Mouse (Mus musculus): ENCODE results near the gene Plekha7. TPM values are rescaled to one million over a fixed set of nuclear protein-coding genes. Genes with fewer than 3 reads are reported as not detected.
"Not testable (repeated sequence)": the region's sequence is repeated elsewhere in the genome, so short reads cannot be mapped to it uniquely, and the experiment has no call there.

Plekha7 gene
- polyA plus RNA-seq, 1 experiment from 2014 or later = 4.2 TPM

DNA sequence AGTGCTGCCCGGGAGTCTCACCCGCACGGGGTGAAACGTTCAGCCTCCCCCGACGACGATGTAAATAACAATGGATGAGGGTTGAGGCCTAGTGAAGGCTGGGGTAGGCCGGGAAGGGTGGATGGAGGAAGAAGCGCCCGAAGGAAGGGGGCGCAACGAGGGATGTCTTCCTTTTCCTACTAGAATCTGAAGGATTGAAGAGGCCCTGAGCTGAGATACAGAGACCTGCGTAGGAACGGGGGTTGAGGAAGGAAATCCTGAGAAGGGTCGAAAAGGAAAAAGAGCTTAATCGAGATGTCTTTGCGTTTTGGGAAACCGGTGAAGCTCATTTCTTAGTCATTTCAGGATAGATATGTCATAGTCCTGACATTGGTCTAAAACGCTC, 214.7 kb downstream of the Plekha7 start:
- peak; percentile 63 for ATAC-seq (ENCODE audit: low read depth)
- Histone ChIP-seq H3K27me3 (ENCODE audit: control insufficient read depth, insufficient read depth, low read depth, low read length) (no peaks in the 10 kb centered on the region), H3K36me3 (ENCODE audit: control insufficient read depth, insufficient read depth) (no peaks in the 10 kb centered on the region), H3K4me2 (ENCODE audit: low read depth, low read length) (peak overlapping the region; percentile 81), H3K9me3 (replicated peaks; ENCODE audit: control insufficient read depth, low read length) (no peaks in the 10 kb centered on the region), H3K4me1 (ENCODE audit: control insufficient read depth, low read depth, low read length) (peaks cover 22% of the 10 kb centered on the region), H3K4me3 (ENCODE audit: low read depth, low read length) (peak overlapping the region; percentile 69), H3K9ac (ENCODE audit: low read depth, low read length) (peak overlapping the region; percentile 72), H3K27ac (ENCODE audit: low read length) (peak overlapping the region; percentile 41)
- 0% methylated on average over 19 of the region's 19 CpGs for WGBS (ENCODE audit: insufficient replicate concordance)

DNA sequence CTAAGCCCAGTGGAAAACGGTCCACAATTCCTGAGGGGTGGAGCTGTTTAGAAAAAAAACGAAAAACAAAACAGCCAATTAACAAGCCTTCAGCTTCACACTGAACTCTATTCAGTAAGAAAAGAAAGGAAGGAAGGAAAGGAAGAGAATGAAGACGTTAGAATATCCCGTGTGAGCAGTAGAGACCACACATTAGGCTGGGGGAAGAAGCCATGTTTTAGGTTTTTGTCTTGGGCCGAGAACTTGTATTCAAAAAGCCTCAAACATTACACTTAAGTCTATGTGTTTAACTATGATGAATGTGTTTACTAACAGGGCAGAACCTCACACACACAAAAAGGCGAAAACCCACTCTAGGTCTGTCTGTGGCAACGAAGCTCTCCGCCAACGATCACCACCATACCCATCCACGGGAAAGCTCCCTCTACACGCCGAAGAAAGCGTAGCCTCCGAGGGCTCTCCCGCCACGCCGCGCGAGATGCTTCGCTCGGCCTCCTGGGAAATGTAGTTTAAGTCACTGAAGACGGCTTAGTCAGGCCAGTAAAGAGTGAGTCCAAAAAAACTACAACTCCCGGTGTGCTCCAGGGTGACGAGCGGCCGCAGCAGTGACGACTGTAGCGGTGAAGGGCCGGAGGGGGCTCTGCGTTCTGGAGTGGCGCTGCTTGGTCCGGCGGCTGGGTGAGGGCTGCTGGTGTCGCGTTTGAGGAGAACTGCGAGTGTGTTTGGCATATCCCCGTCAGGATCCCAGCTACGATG, 215.3 kb downstream of the Plekha7 start:
- peak overlapping the region; percentile 72 for H3K9ac ChIP-seq (ENCODE audit: low read depth, low read length)
- H3K27ac ChIP-seq (ENCODE audit: low read length) = peak overlapping the region; percentile 58
- no peaks in the 10 kb centered on the region for H3K36me3 ChIP-seq (ENCODE audit: control insufficient read depth, insufficient read depth)
- peak overlapping the region; percentile 81 for H3K4me2 ChIP-seq (ENCODE audit: low read depth, low read length)
- peaks cover 22% of the 10 kb centered on the region for H3K4me1 ChIP-seq (ENCODE audit: control insufficient read depth, low read depth, low read length)
- ATAC-seq (ENCODE audit: low read depth) = peak; percentile 99
- H3K9me3 ChIP-seq (replicated peaks; ENCODE audit: control insufficient read depth, low read length) = no peaks in the 10 kb centered on the region
- H3K4me3 ChIP-seq (ENCODE audit: low read depth, low read length) = peak overlapping the region; percentile 69
- WGBS (ENCODE audit: insufficient replicate concordance) = under 1% methylated on average over 38 of the region's 38 CpGs
- H3K27me3 ChIP-seq (ENCODE audit: control insufficient read depth, insufficient read depth, low read depth, low read length) = no peaks in the 10 kb centered on the region

DNA sequence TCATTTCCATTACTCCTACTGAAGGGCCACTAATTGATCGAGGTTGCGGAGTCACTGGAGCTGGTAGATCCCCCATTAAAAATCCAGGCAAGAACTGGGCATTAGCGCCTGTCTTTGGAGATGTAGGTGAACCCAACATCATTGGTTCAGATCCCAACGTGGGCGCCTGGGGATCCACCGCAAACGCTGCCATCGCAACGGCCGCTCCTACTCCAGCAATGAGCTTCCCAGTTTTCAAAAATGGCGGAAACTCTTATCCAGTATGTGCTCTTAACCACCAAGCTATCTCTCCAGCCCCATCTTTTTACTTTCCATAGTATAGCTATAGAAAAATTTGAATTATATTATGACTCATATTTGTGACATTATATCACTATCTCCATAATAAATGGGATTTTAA, 223.8 kb downstream of the Plekha7 start, which contains the start of gene Gm4353:
Gene Gm4353 (minus strand): TSS at position 270 of the 400 bp plus-strand sequence.
- H3K4me2 ChIP-seq (ENCODE audit: low read depth, low read length); H3K27me3 ChIP-seq (ENCODE audit: control insufficient read depth, insufficient read depth, low read depth, low read length); H3K4me3 ChIP-seq (ENCODE audit: low read depth, low read length); H3K9me3 ChIP-seq (replicated peaks; ENCODE audit: control insufficient read depth, low read length); ATAC-seq (ENCODE audit: low read depth); H3K27ac ChIP-seq (ENCODE audit: low read length); H3K36me3 ChIP-seq (ENCODE audit: control insufficient read depth, insufficient read depth); H3K9ac ChIP-seq (ENCODE audit: low read depth, low read length); H3K4me1 ChIP-seq (ENCODE audit: control insufficient read depth, low read depth, low read length): not testable (repeated sequence)
- WGBS (ENCODE audit: insufficient replicate concordance) = 80% methylated on average over 11 of the region's 11 CpGs

Other genes starting within 250 kb of the Plekha7 start
- 0.19 and 0.26 TPM in 2 replicates for gene Gm4353, start 223.7 kb downstream of the Plekha7 start, polyA plus RNA-seq (2015; fragmentation: Nextera tagmentation; extraction: Ambion mirVana)
- 370 and 434 TPM in 2 replicates for gene Rps13, start 25.8 kb upstream of the Plekha7 start, polyA plus RNA-seq (2015; fragmentation: Nextera tagmentation; extraction: Ambion mirVana)
- 4.8 and 5.3 TPM in 2 replicates for gene Pik3c2a, start 135.1 kb upstream of the Plekha7 start, polyA plus RNA-seq (2015; fragmentation: Nextera tagmentation; extraction: Ambion mirVana)
- gene Nucb2, start 196.0 kb upstream of the Plekha7 start, polyA plus RNA-seq (2015; fragmentation: Nextera tagmentation; extraction: Ambion mirVana) = 3.2 and 3.5 TPM in 2 replicates

All from liver, embryonic 16.5 days (tissue).